Mouse (Mus musculus): ENCODE data around the gene Fbxo44. TPM values are rescaled to one million over a fixed set of nuclear protein-coding genes. Genes with fewer than 3 reads are reported as not detected.

Fbxo44 gene
- total and polyA plus RNA-seq, 3 experiments, result 2.3 to 6.2 TPM; not detected in 1

DNA sequence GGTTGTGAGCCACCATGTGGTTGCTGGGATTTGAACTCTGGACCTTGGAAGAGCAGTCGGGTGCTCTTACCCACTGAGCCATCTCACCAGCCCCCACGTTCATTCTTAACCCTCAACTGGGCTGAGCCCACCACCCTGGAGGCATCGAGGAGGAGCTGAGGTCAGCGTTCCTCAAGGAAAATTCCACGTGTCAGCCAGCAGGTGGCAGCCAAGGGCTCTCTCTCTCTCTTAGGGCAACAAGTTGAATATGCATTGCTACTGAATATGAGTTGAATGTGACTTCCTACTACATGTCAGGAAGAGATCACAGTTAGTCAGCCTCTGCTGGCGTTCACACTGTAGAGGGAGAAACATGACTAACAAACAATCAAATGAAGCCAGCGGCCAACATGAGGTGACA is 8.0 kb upstream of the Fbxo44 start (continued):
- TF ChIP-seq CTCF (IDR thresholded peaks at IDR 0.05 in 2 of 3, conservative IDR thresholded peaks at IDR 0.05 in 1 of 3; ENCODE audit: control insufficient read depth in 1 of 3, insufficient read depth in 1 of 3, low read depth in 2 of 3, low read length in 3 of 3, poor library complexity in 1 of 3, severe bottlenecking in 1 of 3) (peak; percentile 67 to 79 (median 74); a peak in 5 of 6 replicates), USF1 (IDR thresholded peaks at IDR 0.05; ENCODE audit: low read depth, low read length) (no peak), UBTF (IDR thresholded peaks at IDR 0.05; ENCODE audit: borderline replicate concordance, insufficient read depth, low read depth, low read length) (no peak), NRF1 (IDR thresholded peaks at IDR 0.05; ENCODE audit: insufficient read depth, low read depth, low read length, poor library complexity, severe bottlenecking) (no peak), ETS1 (IDR thresholded peaks at IDR 0.05; ENCODE audit: low read depth, low read length) (no peak), MYC (IDR thresholded peaks at IDR 0.05; ENCODE audit: low read depth, low read length) (0 out of 2 replicates have a peak, but pooled peaks have one; percentile 63), TAL1 (IDR thresholded peaks at IDR 0.05; ENCODE audit: low read length) (no peak), MXI1 (IDR thresholded peaks at IDR 0.05; ENCODE audit: low read depth, low read length) (no peak), TCF12 (IDR thresholded peaks at IDR 0.05; ENCODE audit: low read depth, low read length) (no peak), KAT2A (conservative IDR thresholded peaks at IDR 0.05; ENCODE audit: low read depth, low read length) (no peak), EP300 (IDR thresholded peaks at IDR 0.05; ENCODE audit: low read depth in 1 of 2, low read length in 2 of 2) (no peak), GATA1 (IDR thresholded peaks at IDR 0.05; ENCODE audit: low read depth, low read length) (no peak), ZKSCAN1 (IDR thresholded peaks at IDR 0.05; ENCODE audit: low read depth, low read length) (no peak), JUND (IDR thresholded peaks at IDR 0.05; ENCODE audit: low read depth, low read length) (0 out of 2 replicates have a peak, but pooled peaks have one; percentile 21), E2F4 (IDR thresholded peaks at IDR 0.05; ENCODE audit: borderline replicate concordance, low read depth, low read length) (no peak)

DNA sequence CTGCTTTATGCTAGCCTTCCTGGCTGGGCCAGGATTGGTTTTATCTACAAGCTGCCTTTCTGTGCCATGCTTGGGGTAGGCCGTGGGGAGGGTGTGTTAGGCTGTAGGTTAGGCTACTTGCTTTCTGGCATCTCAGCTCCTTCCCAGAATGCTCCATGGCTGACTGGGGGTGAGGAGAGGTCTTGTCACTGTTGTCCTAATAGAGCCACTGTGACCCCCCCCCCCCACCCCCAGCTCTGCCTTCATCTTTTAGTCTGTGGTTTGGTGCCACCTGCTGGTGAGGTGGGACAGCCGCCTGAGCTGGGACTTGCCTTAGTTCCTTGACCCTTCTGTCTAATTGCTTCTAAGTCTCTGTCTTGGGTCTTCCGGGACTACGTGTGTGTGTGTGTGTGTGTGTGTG is 6.7 kb upstream of the Fbxo44 start:
- Histone ChIP-seq H3K4me1 (ENCODE audit: control insufficient read depth in 1 of 2, insufficient read depth in 2 of 2, low read length in 2 of 2) (no peaks in the 10 kb centered on the region; a peak in 2 of 4 replicates), H3K27me3 (ENCODE audit: control insufficient read depth in 1 of 2, insufficient read depth in 2 of 2, low read length in 2 of 2) (no peaks in the 10 kb centered on the region), H3K4me3 (ENCODE audit: control insufficient read depth in 1 of 2, insufficient read depth in 1 of 2, low read depth in 2 of 2, low read length in 2 of 2) (no peak overlapping the region), H3K36me3 (ENCODE audit: control insufficient read depth in 1 of 2, insufficient read depth in 2 of 2, low read length in 2 of 2) (no peaks in the 10 kb centered on the region), H3K79me2 (ENCODE audit: control insufficient read depth, insufficient read depth, low read length, poor library complexity) (no peaks in the 10 kb centered on the region), H3K9me3 (replicated peaks; ENCODE audit: insufficient read depth, low read length) (no peaks in the 10 kb centered on the region), H3K27ac (ENCODE audit: control insufficient read depth, low read depth, low read length) (no peak overlapping the region), H3K9ac (ENCODE audit: control insufficient read depth, low read depth, low read length, poor library complexity, severe bottlenecking) (no peak overlapping the region)
- TF ChIP-seq ETS1 (IDR thresholded peaks at IDR 0.05; ENCODE audit: low read depth, low read length) (no peak), RAD21 (IDR thresholded peaks at IDR 0.05; ENCODE audit: low read depth, low read length) (peak; percentile 57), ZC3H11A (IDR thresholded peaks at IDR 0.05; ENCODE audit: low read depth, low read length) (0 out of 2 replicates have a peak, but pooled peaks have one; percentile 22), CTCF (IDR thresholded peaks at IDR 0.05 in 2 of 3, conservative IDR thresholded peaks at IDR 0.05 in 1 of 3; ENCODE audit: control insufficient read depth in 1 of 3, insufficient read depth in 1 of 3, low read depth in 2 of 3, low read length in 3 of 3, poor library complexity in 1 of 3, severe bottlenecking in 1 of 3) (peak in 2 of 3 experiments; percentile 70 to 78; a peak in 5 of 6 replicates), BHLHE40 (IDR thresholded peaks at IDR 0.05; ENCODE audit: borderline replicate concordance, low read depth, low read length) (no peak), SMC3 (IDR thresholded peaks at IDR 0.05; ENCODE audit: low read depth, low read length) (peak; percentile 74), CHD1 (IDR thresholded peaks at IDR 0.05; ENCODE audit: low read depth, low read length) (no peak)
- peak; percentile 61 for DNase-seq (ENCODE audit: low read depth, low spot score)
